Comparison of ENCODE assay signal across 31 mouse cellular contexts in the genomic region with DNA sequence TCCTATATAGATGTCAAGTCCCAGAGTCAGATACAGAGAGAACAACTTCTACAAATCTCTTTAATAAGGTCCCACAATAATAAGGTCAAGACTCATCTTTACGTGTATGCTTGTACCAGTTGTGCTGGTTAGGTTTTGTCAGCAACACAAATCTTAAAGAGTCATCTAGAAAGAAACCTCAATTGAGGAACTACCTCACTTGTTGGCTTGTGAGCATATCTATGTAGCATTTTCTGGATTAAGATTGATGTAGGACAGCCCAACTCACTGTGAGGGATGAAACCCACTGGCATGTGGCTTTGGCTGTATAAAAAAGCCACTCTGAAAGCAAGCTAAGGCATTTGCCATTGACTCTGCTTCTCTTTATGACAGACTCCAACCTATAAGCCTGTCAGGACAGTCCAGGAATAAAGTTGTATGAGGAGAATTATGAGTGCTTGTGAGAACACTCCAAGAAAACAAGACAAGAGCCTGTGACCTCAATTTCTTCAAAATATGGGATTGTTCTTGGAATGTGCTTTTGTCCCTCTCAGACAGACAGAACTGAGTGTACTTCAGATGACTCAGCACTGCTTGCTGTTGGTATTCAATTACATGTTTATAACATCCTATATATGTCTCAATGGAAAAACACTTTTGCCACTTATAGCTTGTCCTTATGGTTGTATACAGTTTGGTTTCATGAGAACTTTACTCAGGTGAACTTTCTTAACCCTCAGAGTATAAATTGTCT. TPM values are rescaled to one million over a fixed set of nuclear protein-coding genes. Genes with fewer than 3 reads are reported as not detected.
DNase-seq lines count a peak whose midpoint lies in the region; TF ChIP-seq lines count a peak whose summit lies in the region.
"Had no signal": no experiment of that assay in that cellular context is flagged by ENCODE, and none has a peak within 500 bp of the region (broad histone marks: within the 10 kb centered on the region; RNA-seq: fewer than 3 reads in every experiment).

No protein-coding gene starts in this region.

- peaks cover 6% of the 10 kb centered on the region for H3K4me1 ChIP-seq in embryonic fibroblast, embryonic 13.5 days (ENCODE audit: control insufficient read depth, insufficient read depth, low read length)
- H3K4me1 ChIP-seq in cerebellum, adult 2 months (ENCODE audit: control insufficient read depth, insufficient read depth, low read length): no peaks in the 10 kb centered on the region; the same call in 1 of the 2 replicates
- H3K4me1 ChIP-seq: embryonic facial prominence, embryonic 10.5 days; neural tube, embryonic 15.5 days had no signal

- H3K27me3 ChIP-seq in cerebellum, adult 2 months (ENCODE audit: control insufficient read depth, insufficient read depth, low read length): no peaks in the 10 kb centered on the region
- H3K27me3 ChIP-seq: CH12.LX; limb, embryonic 15.5 days; neural tube, embryonic 15.5 days; Patski had no signal

- no peak for TF ChIP-seq POLR2A in embryonic fibroblast, embryonic 13.5 days (IDR thresholded peaks at IDR 0.05; ENCODE audit: low read depth, low read length)
- TF ChIP-seq POLR2A in cerebellum, adult 2 months (IDR thresholded peaks at IDR 0.05; ENCODE audit: borderline replicate concordance, insufficient read depth, low read length): no peak

- peak overlapping the region; percentile 35; the same call in 1 of the 2 replicates for H3K27ac ChIP-seq in gastrocnemius, adult 2 months
- H3K27ac ChIP-seq in embryonic fibroblast, embryonic 13.5 days (ENCODE audit: insufficient read depth, low read length): peak overlapping the region; percentile 83
- H3K27ac ChIP-seq in cerebellum, adult 2 months (ENCODE audit: insufficient read depth, low read length): no peak overlapping the region
- H3K27ac ChIP-seq: embryonic facial prominence, embryonic 10.5 days; forebrain, embryonic 10.5 days; hindbrain, postnatal 0 days; left cerebral cortex, adult 2 months; limb, embryonic 15.5 days; liver, embryonic 14.5 days; midbrain, embryonic 10.5 days; neural tube, embryonic 15.5 days; stomach, postnatal 0 days had no signal

- DNase-seq in gastrocnemius, adult 2 months: no peak
- DNase-seq in gastrocnemius, adult 18-20 months (ENCODE audit: low spot score): no peak
- peak; percentile 16 for DNase-seq in Muller cell, postnatal 12 days (ENCODE audit: inconsistent ontology term)
- DNase-seq in spleen, adult 12 weeks (ENCODE audit: low spot score): no peak
- no peak for DNase-seq in testis, postnatal 10 days (ENCODE audit: low spot score)
- no peak for DNase-seq in cerebellum, adult 2 months
- DNase-seq in gastrocnemius, postnatal 10 days: no peak
- DNase-seq: adrenal gland, adult 8-10 months; B cell, adult 2 months; cerebellum, adult 8-10 months; layer of hippocampus, adult 9-11 months; lung, embryonic 14.5 days had no signal

- 93% methylated on average over 1 of the region's 1 CpGs for WGBS in cerebellum, adult 2 months

- TF ChIP-seq CTCF in gastrocnemius, adult 2 months (IDR thresholded peaks at IDR 0.05): no peak
- no peak for TF ChIP-seq CTCF in embryonic fibroblast, embryonic 13.5 days (IDR thresholded peaks at IDR 0.05; ENCODE audit: borderline replicate concordance, insufficient read depth, low read length)
- TF ChIP-seq CTCF in cerebellum, adult 2 months (IDR thresholded peaks at IDR 0.05; ENCODE audit: borderline replicate concordance, insufficient read depth, low read depth, low read length): no peak

- no peak overlapping the region for H3K4me3 ChIP-seq in gastrocnemius, adult 2 months
- no peak overlapping the region for H3K4me3 ChIP-seq in embryonic fibroblast, embryonic 13.5 days (ENCODE audit: insufficient read depth, low read length)
- H3K4me3 ChIP-seq in cerebellum, adult 2 months (replicated peaks; ENCODE audit: insufficient read depth, low read depth, low read length): no peak overlapping the region
- H3K4me3 ChIP-seq: embryonic facial prominence, embryonic 10.5 days; forebrain, embryonic 10.5 days; left cerebral cortex, adult 2 months; limb, embryonic 15.5 days; midbrain, embryonic 10.5 days; neural tube, embryonic 15.5 days had no signal

- intact Hi-C loops in gastrocnemius, adult 2 months (cut with DNase I): no loop called here

RNA-seq across cellular contexts. Expression of a gene that starts 21.8 kb away (rescaled TPM):
- total RNA-seq in gastrocnemius, adult 2 months (2021): 100 to 1,000 TPM; 276 to 287 TPM
- total RNA-seq in gastrocnemius, adult 18-20 months (2021): 100 to 1,000 TPM; 277 to 293 TPM
- polyA plus RNA-seq in embryonic fibroblast, embryonic 13.5 days (2011; ENCODE audit: insufficient read length, low read depth, missing spikeins): 36.3 and 43.2 TPM in 2 replicates
- 46.6 and 47.7 TPM in 2 replicates for polyA plus RNA-seq in cerebellum, adult 2 months (2012; rRNA removed)
- total RNA-seq in gastrocnemius, postnatal 10 days (2021): 100 to 1,000 TPM; 128 to 135 TPM

RNA-seq across cellular contexts. Expression of a gene that starts 22.0 kb away (rescaled TPM):
- 100 to 1,000 TPM; 302 to 421 TPM for total RNA-seq in gastrocnemius, adult 2 months (2021)
- total RNA-seq in gastrocnemius, adult 18-20 months (2021): 100 to 1,000 TPM; 282 to 321 TPM
- 38.6 and 55.9 TPM in 2 replicates for polyA plus RNA-seq in embryonic fibroblast, embryonic 13.5 days (2011; ENCODE audit: insufficient read length, low read depth, missing spikeins)
- polyA plus RNA-seq in cerebellum, adult 2 months (2012; rRNA removed): 176 and 187 TPM in 2 replicates
- total RNA-seq in gastrocnemius, postnatal 10 days (2021): 100 to 1,000 TPM; 148 to 186 TPM

RNA-seq across cellular contexts. Expression of a gene that starts 46.5 kb away (rescaled TPM):
- total RNA-seq in gastrocnemius, adult 2 months (2021): not detected
- not detected for total RNA-seq in gastrocnemius, adult 18-20 months (2021)
- not detected in 2 replicates for polyA plus RNA-seq in embryonic fibroblast, embryonic 13.5 days (2011; ENCODE audit: insufficient read length, low read depth, missing spikeins)
- 0.22 and 0.28 TPM in 2 replicates for polyA plus RNA-seq in cerebellum, adult 2 months (2012; rRNA removed)
- under 1 TPM in 1 of 2 experiments, not detected in 1; 0.12 TPM for total RNA-seq in gastrocnemius, postnatal 10 days (2021)
- total RNA-seq: hematopoietic stem cell, adult 5-6 weeks had no signal
- polyA plus RNA-seq: embryonic facial prominence, embryonic 10.5 days; heart, embryonic 11.5 days; heart, postnatal 0 days; intestine, embryonic 16.5 days; large intestine, adult 2 months; lung, embryonic 14.5 days; small intestine, adult 2 months; stomach, postnatal 0 days; thymus, postnatal 0 days had no signal
